Mouse (Mus musculus): Measurements from ENCODE around the gene Hsp90aa1. TPM values are rescaled to one million over a fixed set of nuclear protein-coding genes. Genes with fewer than 3 reads are reported as not detected.
"Not testable (repeated sequence)": the region's sequence is repeated elsewhere in the genome, so short reads cannot be mapped to it uniquely, and the experiment has no call there.

The Hsp90aa1 gene
- polyA plus RNA-seq, 1 experiment, result 4,323 TPM

DNA sequence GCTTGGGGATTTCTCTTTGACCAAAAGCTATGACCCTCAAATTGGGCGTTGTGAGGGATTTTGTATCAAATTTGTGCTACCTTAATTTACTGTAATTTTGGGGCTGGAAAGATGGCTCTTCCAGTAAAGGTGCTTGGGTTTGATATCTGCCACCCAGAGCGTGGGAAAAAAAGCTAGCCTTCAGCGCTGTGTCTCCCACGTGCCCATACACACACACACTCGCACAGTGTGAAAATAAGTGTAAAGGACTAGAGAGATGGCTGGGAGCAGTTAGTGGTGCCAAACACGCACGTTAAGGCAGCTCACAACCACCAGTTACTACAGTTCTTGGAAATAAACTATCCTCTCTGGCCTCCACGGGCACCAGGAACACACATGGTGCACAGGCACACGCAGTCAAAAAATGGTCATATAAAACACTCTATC, 5.5 kb downstream of the Hsp90aa1 start:
- H3K27ac ChIP-seq (ENCODE audit: insufficient read depth, low read length), result peak overlapping the region; percentile 91
- peaks cover 31% of the 10 kb centered on the region for H3K36me3 ChIP-seq (ENCODE audit: control insufficient read depth, insufficient read depth, low read length, poor library complexity, severe bottlenecking)
- H3K9me3 ChIP-seq (replicated peaks; ENCODE audit: control insufficient read depth, insufficient read depth, low read length, poor library complexity, severe bottlenecking), result no peaks in the 10 kb centered on the region
- no peaks in the 10 kb centered on the region for H3K4me1 ChIP-seq (ENCODE audit: control insufficient read depth, insufficient read depth, low read length)
- TF ChIP-seq POLR2A (IDR thresholded peaks at IDR 0.05; ENCODE audit: insufficient read depth, low read length) (peak; percentile 18), CTCF (IDR thresholded peaks at IDR 0.05; ENCODE audit: low read depth, low read length) (no peak)
- H3K9ac ChIP-seq (ENCODE audit: low read depth, poor library complexity, severe bottlenecking), result peak overlapping the region; percentile 94
- no peaks in the 10 kb centered on the region for H3K27me3 ChIP-seq (ENCODE audit: control insufficient read depth, insufficient read depth, low read length, poor library complexity, severe bottlenecking)
- peak overlapping the region; percentile 80 for H3K4me3 ChIP-seq (ENCODE audit: low read depth, low read length)

DNA sequence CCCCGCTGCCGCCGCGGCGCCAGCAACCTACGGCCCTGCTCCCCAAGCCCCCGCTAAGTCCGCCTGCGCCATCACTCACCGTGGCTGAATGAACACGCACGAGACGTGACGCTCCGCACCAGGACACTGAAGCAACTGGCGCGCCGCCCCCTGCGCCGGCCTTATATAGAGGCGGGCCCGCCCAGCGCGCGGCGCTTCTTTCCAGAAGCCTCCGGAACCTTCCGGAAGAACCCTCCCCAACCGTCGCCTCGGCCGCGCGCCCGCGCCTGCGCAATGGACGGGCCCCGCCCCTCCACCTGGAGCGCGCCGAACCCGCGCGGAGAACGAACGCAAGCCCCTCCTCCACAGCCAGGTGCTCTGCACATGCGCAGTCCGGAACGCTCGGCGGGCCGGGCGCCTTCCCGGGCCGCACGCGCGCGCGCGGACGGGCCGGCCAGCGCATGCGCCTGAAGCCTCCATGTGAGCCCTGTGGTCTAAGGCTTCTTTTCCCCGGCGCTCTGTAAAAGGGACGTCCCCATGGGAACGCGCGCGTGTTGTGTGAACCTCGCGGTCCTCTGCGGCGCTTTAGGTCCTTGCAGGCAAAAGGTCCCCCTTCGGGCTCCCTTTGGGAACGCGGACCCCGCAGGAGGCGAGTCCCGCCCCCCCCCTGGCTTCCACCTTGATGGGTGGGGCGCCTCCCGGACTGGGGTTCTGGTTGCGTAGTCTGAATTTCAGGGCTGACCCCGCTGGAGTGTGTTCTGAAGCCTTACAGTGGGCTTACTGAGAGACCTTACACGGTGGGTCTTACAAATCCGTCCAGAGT, 6.2 kb downstream of the Hsp90aa1 start:
- H3K27me3 ChIP-seq (ENCODE audit: control insufficient read depth, insufficient read depth, low read length, poor library complexity, severe bottlenecking), result no peaks in the 10 kb centered on the region
- TF ChIP-seq CTCF (IDR thresholded peaks at IDR 0.05; ENCODE audit: low read depth, low read length) (no peak), EP300 (IDR thresholded peaks at IDR 0.05; ENCODE audit: insufficient read depth, low read depth, low read length) (peak; percentile 61), POLR2A (IDR thresholded peaks at IDR 0.05; ENCODE audit: insufficient read depth, low read length) (peak; percentile 94)
- H3K9me3 ChIP-seq (replicated peaks; ENCODE audit: control insufficient read depth, insufficient read depth, low read length, poor library complexity, severe bottlenecking), result no peaks in the 10 kb centered on the region
- no peaks in the 10 kb centered on the region for H3K4me1 ChIP-seq (ENCODE audit: control insufficient read depth, insufficient read depth, low read length)
- H3K4me3 ChIP-seq (ENCODE audit: low read depth, low read length), result peak overlapping the region; percentile 87
- peaks cover 37% of the 10 kb centered on the region for H3K36me3 ChIP-seq (ENCODE audit: control insufficient read depth, insufficient read depth, low read length, poor library complexity, severe bottlenecking)
- peak overlapping the region; percentile 100 for H3K9ac ChIP-seq (ENCODE audit: low read depth, poor library complexity, severe bottlenecking)
- H3K27ac ChIP-seq (ENCODE audit: insufficient read depth, low read length), result peak overlapping the region; percentile 91

DNA sequence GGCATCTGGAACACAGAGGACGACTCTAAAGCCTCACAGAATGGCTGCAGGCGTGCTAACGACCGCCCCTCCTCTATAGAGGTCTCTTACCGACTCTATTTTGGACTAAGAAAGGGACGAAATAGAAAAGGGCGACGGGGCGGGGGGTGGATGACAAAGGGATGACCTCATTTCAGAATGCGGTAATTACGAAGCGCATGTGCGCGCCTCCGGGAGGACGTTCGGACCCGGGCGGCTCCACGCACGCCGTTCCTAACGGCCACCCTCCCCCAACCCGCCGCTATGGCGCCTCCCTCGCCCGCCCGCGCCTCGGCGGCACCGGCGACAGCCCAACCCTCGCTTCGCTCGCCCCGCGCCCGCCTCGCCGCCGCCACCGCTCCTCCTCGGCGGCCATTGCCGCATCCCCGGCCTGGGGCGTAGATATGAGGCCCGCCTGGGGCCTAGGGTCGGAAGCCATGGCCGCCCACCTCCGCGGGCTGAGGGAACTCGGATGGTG, 6.8 kb downstream of the Hsp90aa1 start:
- peak overlapping the region; percentile 66 for H3K27ac ChIP-seq (ENCODE audit: insufficient read depth, low read length)
- H3K9me3 ChIP-seq (replicated peaks; ENCODE audit: control insufficient read depth, insufficient read depth, low read length, poor library complexity, severe bottlenecking), result no peaks in the 10 kb centered on the region
- H3K4me1 ChIP-seq (ENCODE audit: control insufficient read depth, insufficient read depth, low read length), result no peaks in the 10 kb centered on the region
- H3K36me3 ChIP-seq (ENCODE audit: control insufficient read depth, insufficient read depth, low read length, poor library complexity, severe bottlenecking), result peaks cover 39% of the 10 kb centered on the region
- peak overlapping the region; percentile 87 for H3K4me3 ChIP-seq (ENCODE audit: low read depth, low read length)
- H3K27me3 ChIP-seq (ENCODE audit: control insufficient read depth, insufficient read depth, low read length, poor library complexity, severe bottlenecking), result no peaks in the 10 kb centered on the region
- TF ChIP-seq POLR2A (IDR thresholded peaks at IDR 0.05; ENCODE audit: insufficient read depth, low read length), result no peak
- H3K9ac ChIP-seq (ENCODE audit: low read depth, poor library complexity, severe bottlenecking), result peak overlapping the region; percentile 100

DNA sequence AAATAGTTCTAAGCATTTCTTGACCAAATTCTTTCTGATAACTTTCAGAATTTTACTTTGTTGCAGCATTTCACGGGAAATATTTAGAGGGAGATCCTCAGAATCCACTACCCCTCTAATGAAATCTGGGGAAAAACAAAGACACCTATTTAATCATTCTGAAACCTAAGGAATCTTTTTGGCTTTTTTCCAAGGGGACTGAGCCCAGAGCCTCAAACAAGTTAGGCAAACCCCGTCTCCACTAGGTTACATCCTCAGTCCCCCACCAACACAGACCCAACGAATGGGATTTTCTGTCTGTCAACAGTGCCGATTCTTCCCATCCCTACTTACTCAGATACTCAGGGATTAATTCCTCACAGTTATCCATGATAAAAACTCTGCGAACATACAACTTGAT, 9.2 kb downstream of the Hsp90aa1 start:
- H3K4me3 ChIP-seq (ENCODE audit: low read depth, low read length), result peak overlapping the region; percentile 65
- peaks cover 53% of the 10 kb centered on the region for H3K36me3 ChIP-seq (ENCODE audit: control insufficient read depth, insufficient read depth, low read length, poor library complexity, severe bottlenecking)
- not testable (repeated sequence) for H3K9me3 ChIP-seq (replicated peaks; ENCODE audit: control insufficient read depth, insufficient read depth, low read length, poor library complexity, severe bottlenecking); H3K4me1 ChIP-seq (ENCODE audit: control insufficient read depth, insufficient read depth, low read length); H3K27me3 ChIP-seq (ENCODE audit: control insufficient read depth, insufficient read depth, low read length, poor library complexity, severe bottlenecking)
- peak overlapping the region; percentile 40 for H3K9ac ChIP-seq (ENCODE audit: low read depth, poor library complexity, severe bottlenecking)
- peak overlapping the region; percentile 68 for H3K27ac ChIP-seq (ENCODE audit: insufficient read depth, low read length)

DNA sequence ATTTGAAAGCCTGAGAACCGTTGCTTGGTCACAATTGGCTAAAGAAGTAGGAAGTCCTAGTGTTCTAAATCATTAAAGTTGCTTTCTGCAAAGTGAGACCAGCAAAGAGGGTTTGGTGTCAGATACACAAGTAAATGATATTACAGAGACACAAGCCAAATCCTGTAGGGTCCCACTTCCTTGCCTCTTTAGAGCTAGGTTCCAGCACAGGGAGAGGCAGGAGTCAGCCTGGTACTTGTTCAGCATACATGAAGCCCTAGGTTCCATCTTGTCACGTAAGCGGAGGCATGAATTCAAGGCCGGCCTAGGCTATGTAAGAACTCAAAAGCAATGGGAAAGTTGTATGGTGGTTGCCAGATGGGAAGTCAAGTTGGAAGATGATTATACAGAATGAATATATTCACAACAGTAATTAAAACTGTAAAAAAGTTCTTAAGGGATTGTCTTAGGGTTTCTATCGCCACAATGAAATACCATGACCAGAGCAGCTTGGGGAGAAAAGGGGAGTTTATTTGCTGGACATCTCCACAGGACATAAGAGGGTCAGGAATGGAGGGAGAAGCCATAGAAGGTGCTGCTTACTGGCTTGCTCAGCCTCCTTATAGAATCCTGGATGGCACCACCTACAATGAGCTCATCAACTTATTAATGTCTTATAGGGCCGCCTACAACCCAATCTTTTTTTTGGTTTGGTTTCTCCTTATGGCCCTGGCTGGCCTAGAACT, 12.4 kb downstream of the Hsp90aa1 start:
- Histone ChIP-seq H3K9ac (ENCODE audit: low read depth, poor library complexity, severe bottlenecking) (no peak overlapping the region), H3K4me3 (ENCODE audit: low read depth, low read length) (no peak overlapping the region), H3K4me1 (ENCODE audit: control insufficient read depth, insufficient read depth, low read length) (no peaks in the 10 kb centered on the region), H3K27ac (ENCODE audit: insufficient read depth, low read length) (peak overlapping the region; percentile 78), H3K27me3 (ENCODE audit: control insufficient read depth, insufficient read depth, low read length, poor library complexity, severe bottlenecking) (no peaks in the 10 kb centered on the region), H3K9me3 (replicated peaks; ENCODE audit: control insufficient read depth, insufficient read depth, low read length, poor library complexity, severe bottlenecking) (no peaks in the 10 kb centered on the region), H3K36me3 (ENCODE audit: control insufficient read depth, insufficient read depth, low read length, poor library complexity, severe bottlenecking) (peaks cover 46% of the 10 kb centered on the region)
- TF ChIP-seq EP300 (IDR thresholded peaks at IDR 0.05; ENCODE audit: insufficient read depth, low read depth, low read length) (no peak), POLR2A (IDR thresholded peaks at IDR 0.05; ENCODE audit: insufficient read depth, low read length) (peak; percentile 13)

DNA sequence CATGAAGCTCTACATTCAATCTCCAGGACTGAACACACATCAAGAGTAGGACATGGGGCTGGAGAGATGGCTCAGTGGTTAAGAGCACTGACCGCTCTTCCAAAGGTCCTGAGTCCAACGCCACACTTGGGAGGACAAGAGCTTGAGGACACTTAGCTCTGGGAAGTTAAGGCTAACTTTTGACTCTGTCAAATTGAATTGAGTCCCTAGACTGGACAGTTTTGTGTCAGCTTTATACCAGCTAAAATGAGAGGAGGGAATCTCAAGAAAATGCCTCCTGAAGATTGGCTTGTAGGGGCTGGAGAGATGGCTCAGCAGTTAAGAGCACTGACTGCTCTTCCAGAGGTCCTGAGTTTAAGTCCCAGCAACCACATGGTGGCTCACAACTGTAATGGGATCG, 13.6 kb downstream of the Hsp90aa1 start:
- H3K4me1 ChIP-seq (ENCODE audit: control insufficient read depth, insufficient read depth, low read length); H3K4me3 ChIP-seq (ENCODE audit: low read depth, low read length); H3K9me3 ChIP-seq (replicated peaks; ENCODE audit: control insufficient read depth, insufficient read depth, low read length, poor library complexity, severe bottlenecking); H3K9ac ChIP-seq (ENCODE audit: low read depth, poor library complexity, severe bottlenecking); H3K27me3 ChIP-seq (ENCODE audit: control insufficient read depth, insufficient read depth, low read length, poor library complexity, severe bottlenecking): not testable (repeated sequence)
- H3K27ac ChIP-seq (ENCODE audit: insufficient read depth, low read length), result peak overlapping the region; percentile 36
- peaks cover 37% of the 10 kb centered on the region for H3K36me3 ChIP-seq (ENCODE audit: control insufficient read depth, insufficient read depth, low read length, poor library complexity, severe bottlenecking)

Measured in ES-Bruce4 (cell line).